Mouse (Mus musculus): ENCODE measurements at regions not wholly inside any gene's neighbourhood (a gene's known extent, or its start where the extent isn't known, plus 50 kb on each side); places are given as distances from the start of the nearest gene placed in this dataset.

- Histone ChIP-seq H3K9ac (ENCODE audit: control insufficient read depth, low read depth, low read length, poor library complexity, severe bottlenecking) (no peak overlapping the region), H3K27ac (ENCODE audit: control insufficient read depth, low read depth, low read length) (no peak overlapping the region), H3K9me3 (replicated peaks; ENCODE audit: insufficient read depth, low read length) (no peaks in the 10 kb centered on the region), H3K79me2 (ENCODE audit: control insufficient read depth, insufficient read depth, low read length, poor library complexity) (no peaks in the 10 kb centered on the region), H3K4me1 (ENCODE audit: control insufficient read depth in 1 of 2, insufficient read depth in 2 of 2, low read length in 2 of 2) (no peaks in the 10 kb centered on the region), H3K36me3 (ENCODE audit: control insufficient read depth in 1 of 2, insufficient read depth in 2 of 2, low read length in 2 of 2) (no peaks in the 10 kb centered on the region), H3K4me3 (ENCODE audit: control insufficient read depth in 1 of 2, insufficient read depth in 1 of 2, low read depth in 2 of 2, low read length in 2 of 2) (no peak overlapping the region), H3K27me3 (ENCODE audit: control insufficient read depth in 1 of 2, insufficient read depth in 2 of 2, low read length in 2 of 2) (no peaks in the 10 kb centered on the region)
- DNase-seq (ENCODE audit: low read depth, low spot score) = no peak
- TF ChIP-seq MAZ (IDR thresholded peaks at IDR 0.05; ENCODE audit: low read depth, low read length) = no peak
- TF ChIP-seq TCF12 (IDR thresholded peaks at IDR 0.05; ENCODE audit: low read depth, low read length) = no peak
- no peak for TF ChIP-seq RCOR1 (IDR thresholded peaks at IDR 0.05; ENCODE audit: low read depth, low read length)
- TF ChIP-seq GATA1 (IDR thresholded peaks at IDR 0.05; ENCODE audit: low read depth, low read length) = no peak
- no peak for TF ChIP-seq ZNF384 (IDR thresholded peaks at IDR 0.05; ENCODE audit: low read depth, low read length)
Observed at GRCm38 (mm10) chr7:137974705-137975104, 422.8 kb downstream of the Tcerg1l start.

GRCm38 (mm10) chr7:137977527-137977926 is 420.0 kb downstream of the Tcerg1l start:
- H3K36me3 ChIP-seq (ENCODE audit: control insufficient read depth in 1 of 2, insufficient read depth in 2 of 2, low read length in 2 of 2) = no peaks in the 10 kb centered on the region
- no peak for TF ChIP-seq MEF2A (IDR thresholded peaks at IDR 0.05; ENCODE audit: extremely low read depth, insufficient replicate concordance, low read depth, low read length, poor library complexity, severe bottlenecking)
- H3K79me2 ChIP-seq (ENCODE audit: control insufficient read depth, insufficient read depth, low read length, poor library complexity) = no peaks in the 10 kb centered on the region
- no peaks in the 10 kb centered on the region for H3K27me3 ChIP-seq (ENCODE audit: control insufficient read depth in 1 of 2, insufficient read depth in 2 of 2, low read length in 2 of 2)
- H3K4me3 ChIP-seq (ENCODE audit: control insufficient read depth in 1 of 2, insufficient read depth in 1 of 2, low read depth in 2 of 2, low read length in 2 of 2) = no peak overlapping the region
- no peaks in the 10 kb centered on the region for H3K9me3 ChIP-seq (replicated peaks; ENCODE audit: insufficient read depth, low read length)
- no peak for DNase-seq (ENCODE audit: low read depth, low spot score)
- H3K9ac ChIP-seq (ENCODE audit: control insufficient read depth, low read depth, low read length, poor library complexity, severe bottlenecking) = no peak overlapping the region
- H3K4me1 ChIP-seq (ENCODE audit: control insufficient read depth in 1 of 2, insufficient read depth in 2 of 2, low read length in 2 of 2) = no peaks in the 10 kb centered on the region
- H3K27ac ChIP-seq (ENCODE audit: control insufficient read depth, low read depth, low read length) = no peak overlapping the region

- Histone ChIP-seq H3K27ac (ENCODE audit: control insufficient read depth, low read depth, low read length) (no peak overlapping the region), H3K9ac (ENCODE audit: control insufficient read depth, low read depth, low read length, poor library complexity, severe bottlenecking) (no peak overlapping the region), H3K79me2 (ENCODE audit: control insufficient read depth, insufficient read depth, low read length, poor library complexity) (no peaks in the 10 kb centered on the region), H3K36me3 (ENCODE audit: control insufficient read depth in 1 of 2, insufficient read depth in 2 of 2, low read length in 2 of 2) (no peaks in the 10 kb centered on the region), H3K27me3 (ENCODE audit: control insufficient read depth in 1 of 2, insufficient read depth in 2 of 2, low read length in 2 of 2) (no peaks in the 10 kb centered on the region), H3K4me3 (ENCODE audit: control insufficient read depth in 1 of 2, insufficient read depth in 1 of 2, low read depth in 2 of 2, low read length in 2 of 2) (no peak overlapping the region), H3K4me1 (ENCODE audit: control insufficient read depth in 1 of 2, insufficient read depth in 2 of 2, low read length in 2 of 2) (no peaks in the 10 kb centered on the region), H3K9me3 (replicated peaks; ENCODE audit: insufficient read depth, low read length) (no peaks in the 10 kb centered on the region)
- TF ChIP-seq CHD2 (IDR thresholded peaks at IDR 0.05; ENCODE audit: low read length) = no peak
- no peak for TF ChIP-seq MYC (IDR thresholded peaks at IDR 0.05; ENCODE audit: low read depth, low read length)
- no peak for TF ChIP-seq MXI1 (IDR thresholded peaks at IDR 0.05; ENCODE audit: low read depth, low read length)
- TF ChIP-seq ELF1 (IDR thresholded peaks at IDR 0.05; ENCODE audit: low read depth, low read length) = no peak
- TF ChIP-seq MEF2A (IDR thresholded peaks at IDR 0.05; ENCODE audit: extremely low read depth, insufficient replicate concordance, low read depth, low read length, poor library complexity, severe bottlenecking) = no peak
- no peak for TF ChIP-seq GATA1 (IDR thresholded peaks at IDR 0.05; ENCODE audit: low read depth, low read length)
- no peak for TF ChIP-seq TAL1 (IDR thresholded peaks at IDR 0.05; ENCODE audit: low read length)
- DNase-seq (ENCODE audit: low read depth, low spot score) = no peak
Observed at GRCm38 (mm10) chr7:137979361-137979760, 418.2 kb downstream of the Tcerg1l start.
